Mouse (Mus musculus) liver, postnatal 0 days (tissue): ENCODE measurements at regions not wholly inside any gene's neighbourhood (a gene's known extent, or its start where the extent isn't known, plus 50 kb on each side); places are given as distances from the start of the nearest gene placed in this dataset.

Experiments used
- CTCF ChIP-seq: sonication (generic); IDR thresholded peaks from 2 replicates; pipeline ENCODE4 v1.5.1; 2016; ENCODE audit warnings: antibody characterized with exemption, low read depth
- EP300 ChIP-seq: IDR thresholded peaks from 2 replicates; pipeline ENCODE4 v1.6.1; 2016; ENCODE audit warnings: antibody characterized with exemption, low read depth, mild to moderate bottlenecking

DNA sequence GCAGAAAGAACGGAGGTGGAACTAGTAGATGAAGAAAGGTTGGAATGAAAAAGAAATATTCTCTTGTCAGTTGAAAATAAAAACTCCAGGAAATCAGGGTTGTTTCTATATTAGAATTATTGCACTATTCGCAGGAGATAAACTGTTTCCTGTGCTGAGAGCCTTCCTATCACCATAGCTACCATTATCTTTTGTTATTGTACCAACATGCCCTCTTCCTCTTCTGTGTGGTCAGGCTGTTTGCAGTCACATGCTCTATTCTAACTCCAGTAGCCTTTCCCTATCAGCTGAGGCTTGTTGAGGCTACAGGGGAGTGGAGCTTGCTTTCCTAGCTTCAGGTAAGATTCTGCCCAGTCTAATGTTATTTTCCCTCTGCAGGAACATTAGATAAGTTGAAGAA is 263.0 kb upstream of the Mad2l1 start:
- TF ChIP-seq EP300 = peak; percentile 39
- TF ChIP-seq CTCF = no peak
